In the genomic region with DNA sequence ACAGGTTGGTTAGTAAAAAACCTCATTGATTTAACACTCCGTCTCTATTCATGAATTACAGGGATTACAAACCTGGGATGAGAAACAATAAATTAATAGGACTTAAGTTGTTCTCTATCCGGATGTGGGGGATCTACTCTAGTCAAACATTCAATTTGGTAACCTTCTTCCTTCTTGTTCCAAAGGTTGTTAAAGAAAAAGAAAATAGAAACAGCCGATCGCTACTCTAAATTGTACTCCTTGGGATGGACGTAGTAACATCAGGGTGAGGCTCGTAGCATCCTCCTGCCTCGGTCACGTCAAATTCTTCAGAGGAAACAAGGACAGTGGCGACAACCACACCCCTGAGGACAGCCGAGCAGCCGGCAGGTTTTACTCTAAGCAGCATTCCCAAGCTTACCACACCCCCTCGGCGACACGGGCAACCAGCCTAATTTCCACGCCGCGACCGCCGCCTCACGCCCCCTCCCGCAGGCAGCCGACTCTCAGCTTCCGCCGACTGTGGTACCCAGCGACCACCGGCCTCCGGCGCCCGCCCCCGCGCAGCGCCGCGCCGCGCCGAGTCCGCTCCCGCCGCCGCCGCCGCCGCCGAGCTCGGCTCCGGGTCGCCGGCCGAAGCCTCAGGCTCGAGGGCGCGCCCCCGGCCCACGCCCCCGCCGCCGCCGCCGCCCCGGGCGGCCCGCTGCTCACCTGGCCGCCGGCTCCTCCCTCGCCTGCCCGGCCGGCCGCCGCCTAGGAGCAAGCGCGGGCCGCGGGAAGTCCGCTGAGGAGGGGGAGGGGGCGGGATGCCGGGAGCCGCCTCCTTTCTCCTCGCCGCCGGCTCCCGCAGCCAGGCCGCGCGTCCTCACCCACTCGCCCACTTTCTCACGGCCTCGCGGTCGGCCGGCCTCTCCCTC, we compare ENCODE assay signal across 9 mouse cellular contexts. TPM values are rescaled to one million over a fixed set of nuclear protein-coding genes. Genes with fewer than 3 reads are reported as not detected.
A peak's percentile ranks its signal among the peaks of the same experiment; 100 is the strongest.
DNase-seq lines count a peak whose midpoint lies in the region; ATAC-seq and TF ChIP-seq lines count a peak whose summit lies in the region.
"Had no signal": no experiment of that assay in that cellular context is flagged by ENCODE, and none has a peak within 500 bp of the region (broad histone marks: within the 10 kb centered on the region; RNA-seq: fewer than 3 reads in every experiment).

No protein-coding gene starts in this region.

- no peak overlapping the region for H3K27ac ChIP-seq in heart, embryonic 13.5 days (replicated peaks)
- peak overlapping the region; percentile 78 for H3K27ac ChIP-seq in ES-E14 (ENCODE audit: insufficient read depth, low read depth, low read length, poor library complexity, severe bottlenecking)
- H3K27ac ChIP-seq in liver, embryonic 16.5 days (ENCODE audit: low read length), result no peak overlapping the region
- H3K27ac ChIP-seq: macrophage had no signal

- H3K4me3 ChIP-seq in heart, embryonic 13.5 days, result peak overlapping the region; percentile 80
- H3K4me3 ChIP-seq in ES-E14 (ENCODE audit: insufficient read depth in 1 of 2, low read depth in 1 of 2, low read length in 2 of 2, poor library complexity in 1 of 2, severe bottlenecking in 1 of 2), result peak overlapping the region; percentile 73 to 85
- peak overlapping the region; percentile 61 for H3K4me3 ChIP-seq in liver, embryonic 16.5 days (ENCODE audit: low read depth, low read length)

- no peaks in the 10 kb centered on the region for H3K36me3 ChIP-seq in heart, embryonic 13.5 days
- no peaks in the 10 kb centered on the region for H3K36me3 ChIP-seq in ES-E14 (ENCODE audit: control insufficient read depth, insufficient read depth, low read length, poor library complexity, severe bottlenecking)
- H3K36me3 ChIP-seq in liver, embryonic 16.5 days (ENCODE audit: control insufficient read depth, insufficient read depth), result no peaks in the 10 kb centered on the region

- H3K9ac ChIP-seq in heart, embryonic 13.5 days, result peak overlapping the region; percentile 85
- peak overlapping the region; percentile 83 for H3K9ac ChIP-seq in ES-E14 (ENCODE audit: insufficient read depth, low read depth, low read length, poor library complexity, severe bottlenecking)
- H3K9ac ChIP-seq in liver, embryonic 16.5 days (ENCODE audit: low read depth, low read length), result no peak overlapping the region

- in situ Hi-C loops in ES-E14 (cut with MboI; ENCODE audit: low sequenced_read_pairs in 2 of 2, unreplicated experiment in 2 of 2), result loop anchor here in 1 of 2 experiments (25.0 kb wide), 1 partner anchor 102 kb away; no protein-coding TSS in a partner anchor

- no peaks in the 10 kb centered on the region for H3K4me1 ChIP-seq in heart, embryonic 13.5 days
- H3K4me1 ChIP-seq in ES-E14 (ENCODE audit: control insufficient read depth in 2 of 2, insufficient read depth in 2 of 2, low read length in 2 of 2, poor library complexity in 1 of 2), result peaks cover 0 to 9% of the 10 kb centered on the region in 2 experiments; a peak in 3 of 4 replicates
- peaks cover 2% of the 10 kb centered on the region; the same call in 1 of the 2 replicates for H3K4me1 ChIP-seq in liver, embryonic 16.5 days (ENCODE audit: control insufficient read depth, low read depth, low read length)

- no peak for DNase-seq in heart, adult 11 months
- no peak for DNase-seq in ES-E14 (ENCODE audit: low read depth, low spot score)
- peak; percentile 58 for DNase-seq in embryo, embryonic 10.5 days (ENCODE audit: low spot score)
- peak; percentile 25 for DNase-seq in induced T-regulatory cell, adult 2 months (ENCODE audit: low read depth)
- peak; percentile 67 for DNase-seq in right cerebral cortex, postnatal 4 days
- no peak for DNase-seq in T-cell, adult 2 months (ENCODE audit: low spot score)

- ATAC-seq in heart, embryonic 13.5 days (ENCODE audit: extremely low read depth, insufficient number of reproducible peaks, low FRiP score, low TSS enrichment), result peak; percentile 39; the same call in 1 of the 2 replicates
- no peak for ATAC-seq in liver, embryonic 16.5 days (ENCODE audit: low read depth)

- peaks cover 53% of the 10 kb centered on the region for H3K27me3 ChIP-seq in heart, embryonic 13.5 days (replicated peaks)
- H3K27me3 ChIP-seq in liver, embryonic 16.5 days (ENCODE audit: control insufficient read depth, insufficient read depth, low read depth, low read length), result peaks cover 70% of the 10 kb centered on the region

- peak overlapping the region; percentile 83 for H3K4me2 ChIP-seq in heart, embryonic 13.5 days
- peak overlapping the region; percentile 81 for H3K4me2 ChIP-seq in liver, embryonic 16.5 days (ENCODE audit: low read depth, low read length)

- H3K9me3 ChIP-seq in heart, embryonic 13.5 days, result no peaks in the 10 kb centered on the region
- H3K9me3 ChIP-seq in ES-E14 (ENCODE audit: control insufficient read depth, insufficient read depth, low read depth, low read length), result no peaks in the 10 kb centered on the region
- H3K9me3 ChIP-seq in liver, embryonic 16.5 days (replicated peaks; ENCODE audit: control insufficient read depth, low read length), result no peaks in the 10 kb centered on the region

- 2% methylated on average over 72 of the region's 91 CpGs for WGBS in heart, embryonic 13.5 days
- 2% methylated on average over 44 of the region's 91 CpGs for WGBS in liver, embryonic 16.5 days (ENCODE audit: insufficient replicate concordance)

TF ChIP-seq in ES-E14, 5 proteins besides CTCF, POLR2A, EP300 and RAD21:
- TF ChIP-seq ZNF384 (IDR thresholded peaks at IDR 0.05; ENCODE audit: low read depth, low read length), result no peak
- TF ChIP-seq MAFK (IDR thresholded peaks at IDR 0.05; ENCODE audit: insufficient read depth, low read depth, low read length), result no peak
- TF ChIP-seq HCFC1 (IDR thresholded peaks at IDR 0.05; ENCODE audit: borderline replicate concordance, insufficient read depth, low read length), result no peak
- no peak for TF ChIP-seq ZC3H11A (IDR thresholded peaks at IDR 0.05; ENCODE audit: borderline replicate concordance, low read depth, low read length)
- no peak for TF ChIP-seq CHD2 (IDR thresholded peaks at IDR 0.05; ENCODE audit: low read depth, low read length)

RNA-seq across cellular contexts. Expression of gene Rimklb, which starts 12.9 kb away (rescaled TPM):
- polyA plus RNA-seq in heart, embryonic 13.5 days (2015; fragmentation: Nextera tagmentation; extraction: Ambion mirVana), result 5.3 and 6.0 TPM in 2 replicates
- total RNA-seq in ES-E14 (2012; rRNA removed), result 36.3 and 54.4 TPM in 2 replicates
- polyA plus RNA-seq in liver, embryonic 16.5 days (2015; fragmentation: Nextera tagmentation; extraction: Ambion mirVana), result 0.32 and 0.60 TPM in 2 replicates
- polyA plus RNA-seq: macrophage had no signal

RNA-seq across cellular contexts. Expression of gene Mfap5, which starts 20.0 kb away (rescaled TPM):
- polyA plus RNA-seq in heart, embryonic 13.5 days (2015; fragmentation: Nextera tagmentation; extraction: Ambion mirVana), result 13.7 and 13.8 TPM in 2 replicates
- 7.1 and 8.7 TPM in 2 replicates for total RNA-seq in ES-E14 (2012; rRNA removed)
- 1.0 and 1.2 TPM in 2 replicates for polyA plus RNA-seq in liver, embryonic 16.5 days (2015; fragmentation: Nextera tagmentation; extraction: Ambion mirVana)
- polyA plus RNA-seq: macrophage had no signal

Comparison
In these comparisons a context has a peak if more than half of its experiments do, and no peak if none do; other contexts are left out.
1. DNase-seq: peak in embryo, embryonic 10.5 days (single experiment), induced T-regulatory cell, adult 2 months (single experiment) and right cerebral cortex, postnatal 4 days (single experiment); none in heart, adult 11 months (single experiment), ES-E14 (single experiment) and T-cell, adult 2 months (single experiment).
2. Peak in every context shown above with its lines, with median percentiles within 50 percentile points of each other: H3K4me3 ChIP-seq.